Mouse (Mus musculus) adrenal gland, postnatal 36 days (tissue): ENCODE measurements around the gene Fam71b. TPM values are rescaled to one million over a fixed set of nuclear protein-coding genes. Genes with fewer than 3 reads are reported as not detected.
A peak's percentile ranks its signal among the peaks of the same experiment; 100 is the strongest.

Source experiments
- DNase-seq, 2 experiments: peaks; one replicate each; pipeline ENCODE4 v3.0.0; 2021; ENCODE audit warnings: mixed read lengths in 1 of 2
- total RNA-seq, 2 experiments: library from RNA; stranded (reverse); gene quantifications; 2 replicates each; pipeline ENCODE4 v1.2.3; 2021

The Fam71b gene
- total RNA-seq, 2 experiments from 2014 or later: not detected

- DNase-seq: no peak
Observed at GRCm38 (mm10) chr11:46435363-46435762, 39.0 kb downstream of the Fam71b start.

DNA sequence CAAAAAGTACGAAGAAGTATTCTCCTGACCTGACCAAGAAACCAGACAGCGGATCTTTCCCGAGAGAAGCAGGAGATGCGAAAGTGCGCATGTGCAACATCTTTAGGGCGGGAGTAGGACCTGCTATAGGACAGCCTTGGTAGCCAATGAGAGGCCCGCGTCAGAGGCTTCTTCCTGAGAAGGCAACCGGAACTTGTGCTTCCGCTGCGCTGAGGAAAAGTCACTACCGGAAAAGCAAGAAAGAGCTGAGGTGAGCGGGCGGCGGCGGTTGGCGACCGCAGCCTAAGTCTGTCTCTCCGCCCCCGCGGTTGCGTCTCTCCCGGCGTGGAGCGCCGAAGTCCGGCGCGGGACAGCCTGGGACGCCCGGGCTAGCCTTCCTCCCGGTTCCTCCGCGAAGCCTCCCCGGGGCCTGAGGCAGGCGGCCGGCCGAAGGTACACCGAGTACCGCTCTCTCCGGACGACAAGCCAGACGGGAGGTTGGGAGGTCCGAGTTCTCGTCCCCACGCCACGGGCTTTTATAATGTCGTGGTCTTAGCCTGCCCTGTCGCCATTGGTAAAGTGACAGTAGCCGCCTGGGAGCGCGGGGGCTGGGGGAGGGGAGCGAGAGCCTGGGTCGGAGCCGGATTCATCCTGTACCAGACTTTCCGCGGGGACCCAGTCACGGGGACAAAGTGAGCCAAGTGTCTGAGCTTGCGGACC, 40.5 kb downstream of the Fam71b start, which contains the start of gene Med7:
TSS of gene Med7 (plus strand) at position 166 of the 699 bp plus-strand sequence.
- peak; percentile 94 to 95 for DNase-seq

DNA sequence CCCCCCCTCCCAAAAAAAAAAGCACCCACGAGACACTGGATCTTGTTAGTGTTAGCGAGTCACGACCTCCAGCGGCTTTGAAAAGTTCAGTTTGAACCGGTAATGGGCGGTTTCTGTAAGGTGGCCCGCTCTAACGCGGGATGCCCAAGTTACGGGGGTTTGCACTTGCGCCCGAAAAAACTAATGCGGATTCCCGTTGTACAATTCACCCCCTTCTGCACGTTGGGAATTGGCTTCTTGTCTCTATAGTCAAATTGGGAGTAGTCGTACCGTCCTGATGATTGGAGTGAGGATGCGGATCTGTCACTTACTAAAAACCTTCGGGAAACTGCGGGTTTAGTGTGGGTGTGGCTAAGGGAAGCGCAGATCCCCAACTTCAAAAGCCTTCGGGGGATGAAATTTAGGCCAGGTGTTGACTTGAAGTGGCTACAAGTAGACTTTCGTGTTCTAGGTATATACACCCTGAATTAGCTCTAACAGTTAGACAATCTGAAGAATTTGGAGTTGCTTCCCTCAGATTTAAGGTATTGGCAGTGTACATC, 41.2 kb downstream of the Fam71b start:
- peak in 1 of 2 experiments; percentile 11 for DNase-seq

GRCm38 (mm10) chr11:46439005-46439543, 42.7 kb downstream of the Fam71b start:
- DNase-seq: no peak

GRCm38 (mm10) chr11:46441774-46442173, 45.4 kb downstream of the Fam71b start:
- DNase-seq: no peak

- no peak for DNase-seq
Observed at GRCm38 (mm10) chr11:46443152-46443551, 46.8 kb downstream of the Fam71b start.

GRCm38 (mm10) chr11:46443979-46444378, 47.6 kb downstream of the Fam71b start:
- no peak for DNase-seq

DNA sequence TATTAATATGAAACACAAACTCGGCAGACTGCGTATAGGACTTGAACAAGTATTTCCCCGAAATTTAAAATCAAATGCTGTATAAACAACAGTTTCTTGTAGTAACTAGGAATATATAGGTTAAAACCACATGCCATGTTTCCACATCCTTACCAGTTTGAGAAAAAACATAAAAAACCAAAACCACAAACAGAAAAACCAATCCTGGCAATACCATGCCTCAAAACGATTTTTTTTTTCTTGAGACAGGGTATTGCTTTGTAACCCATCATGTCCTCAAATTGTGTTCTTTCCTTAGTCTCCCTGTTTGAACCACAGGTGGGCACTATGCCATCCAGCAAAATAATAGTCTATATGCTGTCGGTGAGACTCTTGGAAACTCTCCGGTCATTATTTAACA, 49.8 kb downstream of the Fam71b start:
- DNase-seq: no peak

- no peak for DNase-seq
Observed at GRCm38 (mm10) chr11:46447644-46448484, 51.5 kb downstream of the Fam71b start.

DNA sequence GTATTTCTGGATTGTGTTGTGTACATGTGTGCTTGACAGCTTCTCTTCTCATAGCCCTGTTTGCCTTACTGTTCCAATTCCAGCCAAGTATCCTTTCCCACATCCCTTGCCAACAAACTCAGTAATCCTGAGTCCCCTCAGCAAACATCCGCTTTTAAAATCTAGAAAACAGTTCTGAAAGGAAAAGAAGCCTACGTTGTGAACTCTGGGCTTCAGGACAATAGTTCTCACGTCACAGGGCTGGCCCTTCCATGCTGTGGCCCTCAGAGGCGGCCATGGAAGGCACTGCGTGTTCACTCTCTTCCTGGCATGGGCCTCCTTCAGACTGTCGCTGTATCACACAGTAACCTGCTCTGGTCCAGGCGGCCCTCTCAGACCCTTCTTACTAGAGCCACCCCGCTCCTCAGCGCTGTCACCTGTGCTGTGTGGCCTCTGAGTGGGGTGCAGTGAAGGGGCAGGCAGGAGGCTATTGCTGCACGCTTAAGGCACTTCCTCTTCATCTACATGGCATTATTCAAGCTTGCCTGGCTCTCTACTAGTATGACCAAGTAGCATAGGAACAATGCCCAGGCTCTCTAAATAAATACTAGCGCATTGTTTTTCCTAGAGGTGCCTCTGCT, 53.2 kb downstream of the Fam71b start:
- DNase-seq: no peak

DNA sequence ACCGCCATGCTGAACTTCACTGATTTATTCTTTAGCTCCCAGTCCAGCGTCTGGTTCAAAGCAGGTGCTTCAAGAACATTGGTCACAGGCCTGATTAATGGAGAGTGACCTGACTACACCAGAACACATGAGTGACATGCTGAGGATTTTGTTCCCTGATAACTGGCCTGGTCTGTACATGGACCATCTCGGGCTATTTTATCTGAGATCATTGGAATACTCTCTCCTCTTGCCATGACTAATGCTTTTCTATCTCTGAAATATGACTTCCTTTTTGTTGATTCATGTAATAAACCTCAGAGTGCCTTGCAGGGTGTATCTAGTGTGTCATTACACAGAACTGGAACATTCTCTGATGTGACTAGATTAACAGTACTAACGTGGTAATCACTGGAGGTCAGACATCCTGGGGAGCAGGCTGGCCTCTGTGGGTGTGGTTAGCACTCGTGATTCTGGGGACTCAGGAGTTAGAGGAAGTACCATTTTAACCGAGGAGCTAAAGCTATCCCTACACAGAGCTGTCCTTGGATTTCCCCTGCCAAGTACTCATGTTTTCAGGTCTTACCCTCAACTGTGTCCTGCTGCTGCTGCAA, 58.2 kb downstream of the Fam71b start, which contains the start of gene Havcr2:
TSS of gene Havcr2 (plus strand) at position 483 of the 593 bp plus-strand sequence.
- DNase-seq: peak in 1 of 2 experiments; percentile 12

Other genes with a start within 250 kb of the Fam71b start
- not detected for gene Nipal4, start 230.1 kb upstream of the Fam71b start, total RNA-seq
- gene Fndc9, start 161.0 kb upstream of the Fam71b start, total RNA-seq: not detected
- gene Cyfip2, start 83.7 kb upstream of the Fam71b start, total RNA-seq: 10 to 100 TPM; 84.0 to 88.8 TPM
- under 1 TPM; 0.13 to 0.23 TPM for gene Itk, start 7.0 kb upstream of the Fam71b start, total RNA-seq
- 10 to 100 TPM; 39.0 to 46.2 TPM for gene Med7, start 40.4 kb downstream of the Fam71b start, total RNA-seq
- 1 to 10 TPM; 1.7 to 1.9 TPM for gene Havcr2, start 58.4 kb downstream of the Fam71b start, total RNA-seq
- not detected for gene Gm12169, start 127.7 kb downstream of the Fam71b start, total RNA-seq
- gene BC053393, start 175.0 kb downstream of the Fam71b start, total RNA-seq: not detected
- gene Dppa1, start 232.7 kb downstream of the Fam71b start, total RNA-seq: not detected